Mouse (Mus musculus) right cerebral cortex, postnatal 14 days (tissue): ENCODE data around the gene Usp3.

Experiments
- DNase-seq: peaks from one replicate; pipeline ENCODE4 v3.0.0; 2022

Gene Usp3

DNA sequence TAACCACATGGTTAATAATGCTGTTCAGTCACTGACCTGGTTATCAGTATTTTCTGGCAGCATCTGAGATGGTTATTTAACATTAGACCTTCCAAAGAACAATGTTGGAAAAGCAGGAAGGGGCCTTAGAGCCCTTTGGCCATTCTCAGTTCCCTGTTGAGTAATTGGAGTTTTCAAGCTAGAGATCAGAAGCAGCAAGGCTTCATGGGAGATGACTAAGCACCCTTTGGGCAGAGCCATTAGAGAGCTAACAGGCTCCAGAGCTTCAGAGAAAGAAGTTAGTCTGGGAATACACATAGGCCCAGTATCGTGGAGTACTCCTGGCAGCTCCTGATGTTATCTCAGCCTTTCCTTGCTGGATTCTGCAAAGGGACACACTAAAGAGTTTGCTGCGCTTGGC is 8.1 kb upstream of the Usp3 start:
- no peak for DNase-seq

DNA sequence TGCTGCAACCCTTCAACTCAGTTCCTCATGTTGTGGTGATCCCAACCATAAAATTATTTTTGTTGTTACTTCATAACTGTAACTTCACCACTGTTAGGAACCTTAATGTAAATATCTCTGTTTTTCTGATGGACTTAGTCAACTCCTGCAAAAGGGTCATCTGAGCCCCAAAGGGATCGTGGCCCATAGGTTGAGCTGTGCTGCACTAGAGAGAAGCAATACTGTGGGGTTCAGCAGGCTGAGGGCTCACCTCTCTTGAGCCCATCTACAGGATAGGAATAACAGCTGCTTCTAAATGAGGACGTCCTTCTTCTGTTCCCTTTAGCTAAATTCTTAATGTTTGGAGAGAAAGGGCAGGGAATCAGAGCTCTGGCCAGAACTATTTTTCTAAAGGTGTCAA is 7.6 kb upstream of the Usp3 start:
- DNase-seq: no peak

DNA sequence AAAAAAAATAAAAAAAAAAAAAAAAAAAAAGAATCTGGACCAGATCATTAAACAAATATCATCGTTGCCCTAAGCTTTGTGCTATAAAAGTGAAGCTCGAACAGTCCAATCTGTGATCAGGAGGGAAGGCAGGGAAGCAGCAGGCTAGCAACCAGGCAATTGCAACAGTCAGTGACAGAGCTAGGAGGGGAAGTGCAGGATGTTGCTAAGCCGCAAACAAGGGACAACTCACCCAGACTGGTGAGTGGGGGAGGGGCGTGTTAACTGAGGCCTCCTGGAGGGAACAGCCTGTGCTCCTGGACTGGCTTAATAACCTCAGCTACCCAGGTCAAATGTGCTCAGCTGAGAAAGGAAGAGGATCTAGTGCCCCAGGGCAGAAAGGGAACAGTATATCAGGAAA is 6.6 kb upstream of the Usp3 start:
- DNase-seq: peak; percentile 19

DNA sequence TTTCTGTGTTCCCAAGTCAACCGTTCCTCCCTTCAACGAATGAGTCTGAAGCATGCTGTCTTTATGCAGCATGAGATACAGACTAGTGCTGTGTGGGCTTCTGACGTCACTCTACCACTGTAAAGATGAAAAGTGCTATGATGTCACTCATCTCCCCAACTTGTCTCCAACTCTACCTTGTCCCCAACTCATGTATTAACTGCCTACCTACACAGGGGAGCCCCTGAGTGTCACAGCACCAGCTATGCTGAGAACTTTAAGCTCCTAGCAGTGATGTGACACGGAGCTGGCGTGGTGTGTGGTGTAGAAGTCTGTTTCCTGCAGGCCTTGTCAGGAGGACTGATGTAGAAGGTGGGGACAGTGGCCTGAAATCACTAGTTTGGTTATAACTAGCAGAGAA is 5.7 kb upstream of the Usp3 start:
- no peak for DNase-seq

DNA sequence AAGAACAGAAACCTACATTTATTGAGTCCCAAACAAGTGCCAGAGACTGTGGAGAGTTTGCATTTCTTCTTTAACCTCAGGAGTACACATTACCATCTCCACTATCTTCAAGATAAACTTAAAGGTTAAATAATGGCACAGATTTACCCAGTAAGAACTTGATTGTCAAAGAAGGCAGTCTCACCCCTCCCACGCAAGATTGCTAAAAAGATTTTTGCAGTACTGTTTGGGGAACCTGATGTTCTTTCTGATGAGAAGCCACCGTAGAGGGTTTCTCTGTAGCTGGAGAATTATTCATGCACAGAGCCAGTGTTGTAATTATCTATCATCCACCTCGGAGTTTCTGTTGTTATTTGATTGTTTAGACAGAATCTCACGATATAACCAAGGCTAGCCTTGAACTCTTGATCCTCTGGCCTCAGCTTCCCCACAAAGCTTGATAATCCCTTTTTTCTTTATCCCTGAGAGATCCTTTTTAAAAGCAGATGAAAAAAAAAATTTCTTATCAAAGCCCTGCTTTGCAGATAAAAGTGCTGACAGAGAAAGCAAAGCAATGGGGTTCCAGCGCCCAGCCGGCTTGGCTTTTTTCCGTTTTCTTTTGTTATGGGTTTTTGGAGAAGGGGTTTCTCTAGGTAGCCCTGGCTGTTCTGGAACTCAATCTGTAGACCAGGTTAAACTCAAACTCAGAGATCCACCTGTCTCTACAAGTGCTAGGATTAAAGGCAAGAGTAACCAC is 4.7 kb upstream of the Usp3 start:
- no peak for DNase-seq

DNA sequence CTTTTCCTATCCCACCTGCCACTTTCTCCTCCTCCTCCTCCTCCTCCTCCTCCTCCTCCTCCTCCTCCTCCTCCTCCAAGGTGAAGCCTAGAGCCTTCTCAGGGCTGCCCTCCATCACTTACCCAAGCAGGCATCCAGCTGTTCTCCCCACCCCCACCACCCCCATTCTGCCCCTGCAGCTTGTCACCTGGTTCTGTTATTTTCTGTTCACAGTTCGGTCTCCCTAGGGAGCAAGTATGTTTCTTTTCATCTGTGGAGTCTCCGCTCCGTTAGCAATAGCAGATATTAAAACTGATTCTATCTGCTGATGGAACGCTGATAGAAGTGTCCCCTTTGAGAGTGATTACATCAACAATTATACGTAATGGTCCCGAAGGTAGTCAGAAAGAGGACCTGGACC is 4.1 kb upstream of the Usp3 start:
- no peak for DNase-seq

- peak; percentile 10 for DNase-seq
Observed at GRCm38 (mm10) chr9:66595722-66596675, 3.1 kb upstream of the Usp3 start.

DNA sequence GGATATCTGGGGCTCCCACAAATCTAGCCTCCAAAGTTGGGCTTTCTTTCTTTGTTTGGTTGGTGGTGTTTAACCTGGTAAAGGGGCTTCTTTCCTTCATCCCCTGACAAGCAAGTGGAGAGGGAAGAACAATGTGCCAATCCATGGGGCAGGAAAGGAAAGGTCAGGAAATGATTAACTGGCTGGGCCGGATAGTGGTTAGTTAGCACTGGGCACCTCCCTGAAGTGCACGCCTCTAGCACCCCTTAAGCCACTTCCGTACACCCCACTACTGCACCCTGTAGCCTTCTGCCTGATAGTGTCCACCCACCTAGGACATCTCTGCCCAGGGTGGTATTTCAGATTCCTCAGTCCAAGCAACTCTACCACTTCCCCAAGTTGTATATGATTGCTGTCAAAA is 1.1 kb upstream of the Usp3 start:
- no peak for DNase-seq

GRCm38 (mm10) chr9:66593613-66593969 is 649 bp upstream of the Usp3 start:
- peak; percentile 15 for DNase-seq

DNA sequence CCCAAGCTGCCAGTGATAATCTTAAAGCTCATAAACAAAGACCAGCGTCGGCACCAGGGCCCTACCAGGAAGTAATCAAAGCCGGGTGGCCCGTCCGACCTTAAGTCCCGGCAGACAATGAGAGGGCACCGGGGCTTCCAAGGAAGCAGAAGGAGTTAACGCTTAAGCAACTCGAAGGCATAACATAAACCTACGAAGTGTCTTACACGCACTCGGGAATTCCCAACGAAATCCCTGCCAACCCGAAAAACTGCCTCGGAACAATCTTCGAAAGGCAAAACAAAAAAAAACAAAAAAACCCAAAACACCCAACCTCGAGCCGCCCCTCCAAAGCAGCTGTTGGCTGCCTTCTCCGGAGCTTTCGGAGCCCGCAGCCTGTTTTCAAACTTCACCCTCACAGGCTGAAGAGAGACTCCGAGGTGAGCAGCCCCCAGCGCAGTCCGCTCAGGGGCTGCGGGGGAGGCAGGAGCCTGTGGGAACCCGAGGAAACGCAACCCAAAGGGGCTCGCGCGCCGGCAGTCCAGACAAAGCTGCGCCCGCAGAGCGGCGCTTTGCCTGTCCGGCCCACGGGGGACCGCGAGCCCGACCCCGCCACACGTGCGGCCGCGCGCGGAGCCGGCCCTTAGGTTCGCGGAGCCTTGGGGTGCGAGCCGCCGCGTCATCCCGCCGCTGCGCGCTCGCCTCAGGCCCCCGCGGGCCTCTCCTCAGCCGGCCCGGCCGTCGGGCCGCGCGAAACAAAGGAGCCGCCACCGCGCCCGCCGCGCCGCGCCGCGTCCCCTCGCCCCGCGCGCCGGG is 894 bp downstream of the Usp3 start:
- DNase-seq: peak; percentile 33

DNA sequence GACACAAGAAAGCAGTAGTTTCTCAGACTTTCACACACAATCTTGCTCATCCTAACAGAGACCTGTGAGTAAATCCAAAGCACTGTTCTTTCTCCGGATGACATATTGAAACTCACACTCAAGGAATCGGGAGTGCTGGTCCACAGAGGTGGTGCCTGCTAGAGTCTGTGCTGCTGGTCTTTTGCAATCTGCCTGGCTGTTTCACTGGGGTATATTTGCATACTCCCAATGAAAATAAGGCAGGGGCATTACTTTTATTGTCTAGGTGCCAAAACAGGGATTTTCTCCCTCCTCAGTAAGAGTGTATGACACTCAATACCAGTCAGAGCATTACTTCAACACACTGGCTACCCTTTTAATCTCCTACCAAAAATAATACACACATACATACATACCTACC is 2.9 kb downstream of the Usp3 start:
- DNase-seq: no peak

- no peak for DNase-seq
Observed at GRCm38 (mm10) chr9:66587016-66587415, 5.9 kb downstream of the Usp3 start.

DNA sequence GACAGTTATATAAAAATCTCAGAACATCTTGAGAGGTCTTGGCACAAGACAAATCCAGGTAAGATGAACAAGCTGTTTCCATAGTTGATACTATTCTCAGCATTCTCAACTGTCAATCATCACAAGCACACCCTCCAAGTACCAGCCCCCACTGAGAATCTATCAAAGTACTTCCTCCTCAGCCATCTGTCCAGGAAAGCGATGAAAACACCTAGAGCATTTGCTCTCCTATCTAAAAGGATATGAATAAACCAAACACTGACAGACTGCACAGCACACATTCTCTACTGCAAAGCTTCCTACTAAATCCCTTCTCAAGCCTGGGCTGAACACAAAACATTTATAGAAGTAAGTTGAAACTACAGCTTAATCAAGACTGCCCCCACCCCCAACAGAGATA is 6.4 kb downstream of the Usp3 start:
- no peak for DNase-seq

- DNase-seq: no peak
Observed at GRCm38 (mm10) chr9:66585191-66585590, 7.8 kb downstream of the Usp3 start.

DNA sequence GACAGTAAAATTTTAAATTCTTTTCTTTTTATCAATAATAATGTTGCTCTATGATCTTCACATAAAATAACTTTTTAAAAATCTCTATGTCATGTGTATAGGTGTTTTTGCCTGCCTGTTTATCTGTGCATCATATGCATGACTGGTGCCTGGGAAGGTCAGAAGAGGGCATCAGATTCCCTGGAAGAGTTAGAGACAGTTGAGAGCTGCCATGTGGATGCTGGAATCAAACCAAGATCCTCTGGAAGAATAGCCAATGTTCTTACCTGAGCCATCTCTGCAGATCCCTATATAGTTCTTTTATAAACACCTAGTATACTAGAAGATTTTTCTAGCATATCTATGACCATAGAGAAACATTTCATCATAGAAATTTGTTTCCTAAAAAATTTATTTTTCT is 8.8 kb downstream of the Usp3 start:
- DNase-seq: no peak

DNA sequence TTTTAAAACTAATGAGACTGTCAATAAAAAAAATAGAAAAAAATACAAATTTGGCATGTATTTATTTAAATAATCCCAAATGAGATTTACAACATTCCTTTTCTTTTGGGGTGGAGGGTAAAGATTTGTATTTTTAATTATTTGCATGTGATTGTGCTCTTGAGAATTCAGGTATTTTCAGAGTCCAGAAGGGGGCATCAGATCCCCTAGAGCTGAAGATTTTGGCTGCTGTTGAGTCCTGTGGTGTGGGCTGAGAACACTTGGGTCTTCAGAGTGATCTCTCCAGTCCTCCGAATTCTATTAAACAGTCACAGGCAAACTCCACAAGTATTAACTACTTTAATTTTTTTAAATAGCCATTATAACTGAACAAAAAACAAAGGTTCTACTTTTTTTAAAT is 9.7 kb downstream of the Usp3 start:
- no peak for DNase-seq

DNA sequence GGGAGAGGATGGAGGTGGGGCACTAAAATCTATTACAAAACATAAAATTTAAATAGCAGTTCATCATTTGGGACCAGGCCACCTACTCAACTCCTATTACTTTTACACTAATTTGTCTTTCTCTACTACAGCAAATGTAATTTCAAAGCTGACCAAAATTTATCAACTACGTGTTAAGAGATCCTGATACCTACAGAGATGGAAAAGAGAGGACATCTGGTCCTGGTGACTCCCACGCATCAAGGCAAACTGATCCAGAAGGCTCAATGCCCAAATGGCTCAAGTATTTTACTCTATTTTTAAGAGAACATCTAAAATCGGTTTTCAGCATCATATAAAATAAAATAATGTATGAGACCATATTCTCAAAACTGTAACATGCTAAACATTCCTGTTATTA is 11.2 kb downstream of the Usp3 start:
- DNase-seq: no peak

GRCm38 (mm10) chr9:66580722-66581121 is 12.2 kb downstream of the Usp3 start:
- DNase-seq: no peak

GRCm38 (mm10) chr9:66575878-66576238 is 17.1 kb downstream of the Usp3 start:
- no peak for DNase-seq

DNA sequence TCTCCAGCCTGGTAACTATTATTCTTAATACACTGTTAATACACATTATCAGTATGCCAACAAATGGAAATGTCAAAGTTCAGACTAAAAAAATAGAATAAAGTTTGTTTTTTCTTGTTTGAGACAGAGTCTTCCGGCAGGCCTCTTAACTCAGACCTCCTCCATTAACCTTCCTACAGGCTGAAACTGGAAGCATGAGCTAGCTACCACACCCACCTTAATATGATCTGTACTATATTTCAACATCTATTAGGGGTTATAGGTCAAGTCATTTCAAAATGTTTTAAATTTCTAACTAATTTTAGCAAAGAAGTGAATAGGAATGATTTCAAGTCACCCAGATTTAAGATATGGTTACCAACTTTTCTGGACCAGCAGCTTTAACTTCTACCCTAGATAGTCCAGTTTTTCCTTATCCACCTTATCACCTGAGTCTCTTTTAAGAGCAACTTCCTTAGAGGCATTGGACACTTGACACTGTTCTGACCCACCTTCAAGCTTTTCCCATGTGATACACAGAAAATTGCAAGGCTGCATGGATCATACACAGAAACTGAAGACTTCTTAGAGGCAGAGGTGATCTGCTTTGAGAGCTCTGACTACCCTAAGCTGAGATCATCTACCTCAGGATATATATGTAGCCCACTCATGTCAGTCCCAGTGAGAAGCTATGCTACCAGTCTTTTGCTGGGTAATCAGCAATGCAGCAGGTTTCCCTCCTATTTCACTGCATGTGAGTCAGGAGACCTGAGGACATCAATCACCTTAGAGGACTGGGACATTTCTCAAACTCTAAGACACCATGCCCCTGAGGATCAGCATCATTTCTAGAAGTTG is 17.7 kb downstream of the Usp3 start:
- DNase-seq: no peak

- DNase-seq: no peak
Observed at GRCm38 (mm10) chr9:66571986-66572700, 20.8 kb downstream of the Usp3 start.

GRCm38 (mm10) chr9:66562215-66562614 is 30.7 kb downstream of the Usp3 start:
- no peak for DNase-seq
